Mouse (Mus musculus) erythroblast, embryonic 14.5 days (primary cell): ENCODE results near the gene Pde8a. TPM values are rescaled to one million over a fixed set of nuclear protein-coding genes. Genes with fewer than 3 reads are reported as not detected.

Experiments
- H3K27me3 ChIP-seq: 2 replicates; pipeline ENCODE4 v1.6.1; 2012; ENCODE audit warnings: inconsistent platforms; ENCODE audit not compliant: control insufficient read depth
- H3K36me3 ChIP-seq: 2 replicates; pipeline ENCODE4 v1.6.1; 2012; ENCODE audit warnings: mild to moderate bottlenecking, inconsistent platforms; ENCODE audit not compliant: control insufficient read depth
- H3K4me1 ChIP-seq: 2 replicates; pipeline ENCODE4 v1.6.1; 2012; ENCODE audit warnings: inconsistent platforms; ENCODE audit not compliant: control insufficient read depth
- H3K4me3 ChIP-seq: replicated peaks from 2 replicates; pipeline ENCODE3; 2012; ENCODE audit warnings: moderate library complexity, mild to moderate bottlenecking, inconsistent platforms
- H3K9me3 ChIP-seq: 2 replicates; pipeline ENCODE4 v1.6.1; 2012; ENCODE audit warnings: low read length, inconsistent platforms, mixed read lengths; ENCODE audit not compliant: control insufficient read depth
- GATA1 ChIP-seq: IDR thresholded peaks from 2 replicates; pipeline ENCODE4 v1.6.1; 2012; ENCODE audit warnings: low read length, inconsistent platforms, mixed read lengths
- TAL1 ChIP-seq: IDR thresholded peaks from 3 replicates; pipeline ENCODE4 v1.6.1; 2012; ENCODE audit warnings: low read length, inconsistent platforms, mixed read lengths
- polyA plus RNA-seq: library from polyadenylated mRNA; stranded (reverse); fragments of >175 nt; gene quantifications from 2 replicates; pipeline ENCODE4 v1.2.3, GENCODE M21; 2012

Pde8a gene
- polyA plus RNA-seq, 1 experiment = not detected

DNA sequence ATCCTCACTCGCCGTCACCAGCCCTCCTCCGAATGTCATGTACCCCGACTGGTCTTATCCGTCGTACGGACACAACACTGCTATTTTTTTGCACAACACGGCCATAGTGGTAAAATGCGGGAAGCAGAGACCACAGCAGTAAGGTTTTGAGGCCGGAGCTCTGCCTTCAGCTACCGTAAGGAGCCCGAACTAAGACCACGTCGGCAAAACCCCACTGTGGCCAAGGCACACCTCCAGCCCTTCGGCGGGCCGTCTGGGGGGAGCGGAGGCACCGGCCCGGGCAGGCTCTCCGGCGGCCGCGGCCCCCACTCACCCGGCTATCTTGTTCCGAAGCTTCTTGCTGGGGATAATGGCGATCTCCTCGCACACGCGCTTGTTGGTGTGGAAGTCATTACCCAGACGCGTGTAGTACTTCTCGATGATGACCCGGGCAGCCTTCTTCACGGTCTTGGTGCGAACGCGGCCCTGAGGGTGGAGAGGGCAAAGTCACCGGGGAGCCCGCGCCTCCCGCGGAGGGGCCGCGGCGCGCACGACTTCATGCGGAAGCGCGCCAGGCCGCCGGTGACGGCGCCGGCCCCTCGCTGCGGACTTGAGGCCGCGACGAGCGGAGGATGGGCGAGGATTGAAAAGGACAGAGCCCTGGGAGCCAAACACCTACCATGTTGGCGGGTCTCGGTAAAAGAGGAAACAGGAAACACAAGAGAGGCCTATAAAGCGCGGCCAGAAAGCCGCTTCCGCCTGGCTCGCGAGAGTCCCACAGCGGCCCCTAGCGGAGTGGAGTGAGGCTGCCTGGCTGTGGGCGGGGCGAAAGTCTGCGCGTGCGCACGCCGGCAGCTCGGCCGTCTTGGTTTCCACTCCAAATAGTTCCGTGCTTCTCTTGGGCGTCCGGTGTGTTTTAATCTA is 131.4 kb downstream of the Pde8a start, which contains the start of gene Rps17:
Gene Rps17, minus strand, starts transcription at position 711 of the 903 bp plus-strand sequence.
- H3K4me3 ChIP-seq = peak within 1 kb of the TSS; percentile 90
- peaks cover 38% of the 10 kb centered on the region for H3K4me1 ChIP-seq
- peaks cover 47% of the 10 kb centered on the region for H3K36me3 ChIP-seq
- peaks cover 6% of the 10 kb centered on the region; the same call in 1 of the 2 replicates for H3K27me3 ChIP-seq
- no peaks in the 10 kb centered on the region for H3K9me3 ChIP-seq
- TF ChIP-seq TAL1 (no peak), GATA1 (no peak)

DNA sequence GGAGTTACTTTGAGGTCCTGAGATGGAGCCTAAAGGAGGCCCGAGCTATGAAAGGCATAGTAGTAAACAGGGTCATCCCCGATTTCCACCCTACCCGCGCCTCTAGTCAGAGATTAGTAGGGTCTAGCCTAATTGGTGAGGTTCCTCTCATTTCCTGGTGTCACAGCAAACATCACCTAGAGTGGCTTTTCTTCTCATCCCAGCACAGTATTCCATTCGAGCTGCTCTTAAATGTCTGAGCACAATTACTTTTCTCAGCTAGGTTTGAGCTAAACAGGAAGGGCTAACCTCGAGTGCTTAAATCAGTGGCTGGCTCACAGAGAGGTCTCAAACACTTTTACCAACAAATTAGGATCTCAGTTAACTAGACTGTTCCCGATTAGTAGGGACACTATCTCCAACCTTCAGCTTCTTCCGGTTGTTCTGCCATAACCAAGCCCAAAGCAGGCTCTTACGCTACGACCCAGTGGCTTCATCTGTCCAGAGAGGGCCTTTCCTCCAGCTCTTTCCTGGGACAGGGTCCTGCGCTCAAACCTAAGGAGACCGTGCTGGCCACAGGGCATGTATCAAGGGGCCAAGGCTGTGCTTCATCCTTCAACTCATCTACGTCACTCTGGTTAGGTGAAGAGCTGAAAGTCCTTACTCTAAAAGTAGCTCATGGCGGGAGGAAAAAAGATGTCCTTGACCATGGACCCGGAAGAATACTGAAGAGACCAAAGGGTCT is 132.2 kb downstream of the Pde8a start:
- Histone ChIP-seq H3K36me3 (peaks cover 39% of the 10 kb centered on the region), H3K4me1 (peaks cover 38% of the 10 kb centered on the region), H3K9me3 (no peaks in the 10 kb centered on the region), H3K4me3 (peak overlapping the region; percentile 90), H3K27me3 (peaks cover 7% of the 10 kb centered on the region)
- TF ChIP-seq GATA1 (no peak), TAL1 (no peak)

DNA sequence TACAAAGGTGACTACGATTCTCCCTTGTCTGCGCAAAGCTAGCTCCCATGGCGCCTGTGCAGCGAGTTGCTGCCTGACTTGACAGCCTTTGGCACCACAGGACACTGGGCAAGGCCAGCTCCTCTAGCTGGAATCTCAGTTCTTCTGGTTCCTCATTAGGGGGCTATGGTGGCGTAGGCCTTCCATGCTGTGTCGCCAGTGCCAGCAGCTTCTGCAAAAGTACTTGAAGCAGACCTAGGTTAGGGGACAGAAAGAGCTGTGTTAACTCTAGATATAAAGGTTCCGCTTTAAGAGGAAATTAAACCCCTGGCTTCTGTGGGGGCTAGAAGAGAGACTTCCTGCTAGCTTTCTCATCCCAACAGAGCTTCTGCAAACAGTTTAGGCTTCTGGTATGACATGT is 134.8 kb downstream of the Pde8a start:
- Histone ChIP-seq H3K9me3 (no peaks in the 10 kb centered on the region), H3K36me3 (peaks cover 13% of the 10 kb centered on the region), H3K27me3 (peaks cover 10% of the 10 kb centered on the region), H3K4me1 (peaks cover 21% of the 10 kb centered on the region), H3K4me3 (no peak overlapping the region)
- TF ChIP-seq TAL1 (no peak), GATA1 (no peak)

DNA sequence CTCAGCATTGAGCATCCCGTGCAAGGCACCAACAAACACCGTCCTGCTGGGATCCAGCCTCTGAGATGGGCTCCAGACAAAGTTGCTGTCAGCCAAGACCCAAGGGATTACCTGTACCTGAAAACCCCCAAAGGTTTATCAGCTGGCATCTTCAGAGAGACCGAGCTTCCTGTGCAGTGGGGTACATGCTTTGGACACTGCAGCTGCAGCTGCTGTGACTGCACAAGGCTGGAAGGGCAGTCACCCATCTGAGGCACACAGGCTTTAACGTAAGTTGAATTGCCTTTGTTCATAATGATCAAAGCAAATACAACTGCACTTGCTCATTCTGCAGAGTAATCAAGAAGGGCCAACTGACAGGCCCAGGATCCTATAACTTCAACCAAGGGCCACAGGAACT is 138.4 kb downstream of the Pde8a start:
- no peak overlapping the region for H3K4me3 ChIP-seq
- H3K9me3 ChIP-seq = no peaks in the 10 kb centered on the region
- peaks cover 13% of the 10 kb centered on the region for H3K27me3 ChIP-seq
- no peak for TF ChIP-seq GATA1
- no peak for TF ChIP-seq TAL1
- no peaks in the 10 kb centered on the region for H3K4me1 ChIP-seq
- H3K36me3 ChIP-seq = no peaks in the 10 kb centered on the region

DNA sequence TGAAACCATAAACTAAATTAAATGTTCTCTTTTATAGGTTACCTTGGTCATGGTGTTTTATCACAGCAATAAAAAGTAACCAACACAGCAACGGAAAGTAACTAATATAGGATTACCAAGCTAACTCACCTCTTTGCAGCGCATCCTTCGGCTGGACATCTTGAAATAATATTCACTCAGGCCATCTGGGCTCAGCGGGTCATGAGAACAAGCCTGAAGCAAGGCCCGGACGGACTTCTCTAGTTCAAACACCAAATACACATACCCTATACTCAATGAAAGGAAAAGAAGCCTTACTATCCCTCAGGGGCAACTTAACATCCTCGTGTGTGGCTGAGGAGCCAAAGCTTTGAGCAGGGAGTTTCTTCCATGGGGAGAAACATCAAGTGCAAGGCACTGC is 142.3 kb downstream of the Pde8a start:
- Histone ChIP-seq H3K27me3 (peaks cover 6% of the 10 kb centered on the region), H3K36me3 (no peaks in the 10 kb centered on the region), H3K4me1 (no peaks in the 10 kb centered on the region), H3K9me3 (no peaks in the 10 kb centered on the region), H3K4me3 (no peak overlapping the region)
- TF ChIP-seq GATA1 = no peak
- no peak for TF ChIP-seq TAL1

DNA sequence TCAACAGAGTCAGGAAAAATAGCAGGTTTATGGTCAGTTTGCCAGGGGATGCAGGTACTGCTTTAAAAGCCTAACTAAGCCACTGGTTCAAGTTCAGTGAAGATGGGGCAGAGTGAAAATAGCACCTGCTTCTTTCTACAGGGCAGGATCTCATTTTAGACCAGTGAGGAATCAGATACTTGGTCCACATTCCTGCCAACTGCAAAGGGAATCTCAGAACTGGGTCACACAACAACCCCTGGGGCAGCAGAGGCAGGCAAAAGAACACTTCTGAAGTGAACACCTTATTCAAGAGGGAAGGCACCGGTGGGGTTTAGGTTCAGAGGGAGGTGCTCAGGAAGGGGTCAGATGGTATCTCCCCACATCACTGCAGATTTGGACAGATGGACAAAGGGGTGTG is 143.0 kb downstream of the Pde8a start:
- TF ChIP-seq TAL1 (no peak), GATA1 (no peak)
- no peaks in the 10 kb centered on the region for H3K36me3 ChIP-seq
- H3K4me1 ChIP-seq = no peaks in the 10 kb centered on the region
- H3K27me3 ChIP-seq = peaks cover 6% of the 10 kb centered on the region
- H3K4me3 ChIP-seq = no peak overlapping the region
- H3K9me3 ChIP-seq = no peaks in the 10 kb centered on the region

- Histone ChIP-seq H3K4me3 (no peak overlapping the region), H3K27me3 (peaks cover 7% of the 10 kb centered on the region), H3K9me3 (no peaks in the 10 kb centered on the region), H3K4me1 (no peaks in the 10 kb centered on the region), H3K36me3 (no peaks in the 10 kb centered on the region)
- TF ChIP-seq TAL1 = no peak
- TF ChIP-seq GATA1 = no peak
Observed at GRCm38 (mm10) chr7:81356975-81357374, 143.6 kb downstream of the Pde8a start.

DNA sequence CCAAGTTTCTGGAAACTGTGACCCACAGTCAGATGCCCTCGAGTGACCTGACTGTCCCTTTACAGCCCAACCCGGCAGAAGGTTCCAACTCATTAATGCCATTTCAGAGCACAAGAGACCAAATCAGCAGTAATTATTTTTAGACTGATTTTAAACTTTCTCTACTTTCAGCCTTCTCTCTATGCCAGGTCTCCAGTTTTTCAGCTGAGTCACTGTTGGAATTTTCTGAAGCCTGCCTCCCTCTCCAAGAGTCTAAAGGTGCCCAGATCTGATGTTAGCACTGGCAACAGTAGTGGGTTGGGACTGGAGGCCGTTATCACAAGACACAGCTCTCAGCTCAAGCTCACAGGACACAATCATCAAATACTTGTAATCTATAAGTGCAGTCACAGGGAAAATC is 154.6 kb downstream of the Pde8a start:
- H3K9me3 ChIP-seq = no peaks in the 10 kb centered on the region
- TF ChIP-seq GATA1 (no peak), TAL1 (no peak)
- H3K4me1 ChIP-seq = peaks cover 2% of the 10 kb centered on the region; the same call in 1 of the 2 replicates
- no peak overlapping the region for H3K4me3 ChIP-seq
- H3K27me3 ChIP-seq = peaks cover 6% of the 10 kb centered on the region
- no peaks in the 10 kb centered on the region for H3K36me3 ChIP-seq

DNA sequence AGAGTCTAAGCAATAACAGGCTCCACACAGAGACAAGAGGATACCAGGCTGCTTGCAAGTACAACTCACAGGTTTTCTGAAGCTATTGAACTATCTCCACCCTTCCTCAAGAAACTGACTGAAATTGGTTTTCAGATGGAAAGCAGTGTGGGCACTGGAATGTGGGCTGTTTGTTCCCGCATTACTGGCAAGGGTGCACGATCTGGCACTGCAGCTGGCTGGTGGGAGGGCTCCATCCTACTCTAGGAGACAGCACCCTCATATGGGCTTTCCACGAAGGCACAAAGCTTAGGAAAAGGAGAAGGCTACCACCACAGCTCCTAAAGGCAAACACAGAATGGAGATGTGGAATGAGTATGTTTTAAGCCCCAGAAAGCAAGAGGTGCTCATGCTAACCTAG is 156.3 kb downstream of the Pde8a start:
- Histone ChIP-seq H3K4me3 (no peak overlapping the region), H3K27me3 (peaks cover 10% of the 10 kb centered on the region), H3K36me3 (no peaks in the 10 kb centered on the region), H3K4me1 (peaks cover 2% of the 10 kb centered on the region; the same call in 1 of the 2 replicates), H3K9me3 (no peaks in the 10 kb centered on the region)
- TF ChIP-seq TAL1 = no peak
- TF ChIP-seq GATA1 = no peak
